ENCODE assay signal across 8 mouse cellular contexts in the genomic region with DNA sequence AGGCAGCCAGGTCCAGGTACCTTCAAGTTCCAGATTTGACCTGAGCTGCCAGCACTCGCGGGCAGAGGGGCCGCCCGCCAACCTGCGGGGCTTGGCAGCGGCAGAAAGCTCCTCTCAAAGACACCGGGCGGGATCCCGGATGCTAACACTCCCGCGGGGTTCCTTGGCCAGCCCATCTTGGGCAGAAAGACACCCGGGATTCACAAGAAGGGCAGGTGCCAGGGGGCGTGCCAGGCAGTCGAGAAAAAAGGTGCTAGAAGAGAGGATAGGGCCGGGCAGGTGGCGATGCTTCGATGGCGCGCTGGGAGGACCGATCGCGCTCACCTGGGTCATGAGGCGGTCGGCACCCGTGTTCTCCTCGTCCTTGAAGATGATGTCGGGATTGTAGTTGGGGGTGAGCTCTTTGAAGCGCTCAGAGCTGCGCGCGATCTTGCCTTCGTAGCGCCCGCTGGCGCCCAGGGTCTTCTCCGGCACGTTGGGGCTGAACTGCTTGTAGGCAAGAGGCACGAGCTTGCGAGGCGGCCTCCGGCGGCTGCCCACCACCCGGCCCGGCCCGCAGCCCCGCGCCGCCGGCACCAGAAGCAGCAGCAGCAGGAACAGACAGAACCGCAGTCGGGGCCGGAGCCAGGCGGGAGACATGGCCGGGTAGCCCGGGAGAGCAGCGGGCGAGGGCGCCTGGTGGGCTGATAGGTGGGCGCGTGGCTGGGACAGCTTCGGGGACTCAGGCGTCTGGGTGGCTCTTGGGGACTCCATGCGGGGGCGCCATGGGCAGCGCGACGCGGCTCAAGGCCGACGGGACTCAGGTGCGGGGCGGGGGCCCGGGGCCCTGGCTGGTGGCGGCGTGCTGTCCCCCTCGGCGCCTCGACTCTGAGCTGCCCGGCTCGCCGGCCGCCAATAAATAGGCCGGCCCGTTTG. TPM values are rescaled to one million over a fixed set of nuclear protein-coding genes. Genes with fewer than 3 reads are reported as not detected.
A peak's percentile ranks its signal among the peaks of the same experiment; 100 is the strongest.
DNase-seq lines count a peak whose midpoint lies in the region; ATAC-seq and TF ChIP-seq lines count a peak whose summit lies in the region.

No protein-coding gene starts in this region.

- peak overlapping the region; percentile 53 for H3K4me3 ChIP-seq in erythroblast, embryonic 14.5 days (replicated peaks)
- 0 out of 2 replicates have a peak overlapping the region, but pooled peaks have one; percentile 1 for H3K4me3 ChIP-seq in brown adipose tissue, adult 24 weeks (ENCODE audit: insufficient read depth, low read depth, low read length)
- peak overlapping the region; percentile 70 for H3K4me3 ChIP-seq in intestine, embryonic 16.5 days (ENCODE audit: low read length)
- H3K4me3 ChIP-seq in liver, postnatal 0 days (ENCODE audit: low read depth, low read length), result peak overlapping the region; percentile 41

- TF ChIP-seq CTCF in liver, postnatal 0 days (IDR thresholded peaks at IDR 0.05; ENCODE audit: low read depth), result no peak

- H3K27me3 ChIP-seq in erythroblast, embryonic 14.5 days (ENCODE audit: control insufficient read depth), result peaks cover 78% of the 10 kb centered on the region
- H3K27me3 ChIP-seq in intestine, embryonic 16.5 days (replicated peaks; ENCODE audit: control insufficient read depth, insufficient read depth, low read length), result peaks cover 51% of the 10 kb centered on the region
- H3K27me3 ChIP-seq in liver, postnatal 0 days (ENCODE audit: insufficient read depth, low read length), result peaks cover 66% of the 10 kb centered on the region

- peak overlapping the region; percentile 57 for H3K4me2 ChIP-seq in intestine, embryonic 16.5 days (ENCODE audit: low read depth, low read length)
- H3K4me2 ChIP-seq in liver, postnatal 0 days (ENCODE audit: low read depth, low read length), result peak overlapping the region; percentile 76

- peaks cover 2% of the 10 kb centered on the region; the same call in 1 of the 2 replicates for H3K36me3 ChIP-seq in erythroblast, embryonic 14.5 days (ENCODE audit: control insufficient read depth)
- H3K36me3 ChIP-seq in intestine, embryonic 16.5 days (ENCODE audit: control insufficient read depth, insufficient read depth, low read length), result no peaks in the 10 kb centered on the region; the same call in 1 of the 2 replicates
- peaks cover 2% of the 10 kb centered on the region; the same call in 1 of the 2 replicates for H3K36me3 ChIP-seq in liver, postnatal 0 days (replicated peaks; ENCODE audit: insufficient read depth, low read length)

- 1% methylated on average over 79 of the region's 84 CpGs for WGBS in intestine, embryonic 16.5 days
- WGBS in liver, postnatal 0 days (ENCODE audit: insufficient replicate concordance), result 4% methylated on average over 72 of the region's 84 CpGs

- no peaks in the 10 kb centered on the region for H3K4me1 ChIP-seq in erythroblast, embryonic 14.5 days (ENCODE audit: control insufficient read depth)
- H3K4me1 ChIP-seq in brown adipose tissue, adult 24 weeks (ENCODE audit: control insufficient read depth, insufficient read depth, insufficient read length, low read length), result peaks cover 10% of the 10 kb centered on the region
- peaks cover 20% of the 10 kb centered on the region; the same call in 1 of the 2 replicates for H3K4me1 ChIP-seq in intestine, embryonic 16.5 days (ENCODE audit: control insufficient read depth, insufficient read depth, low read length)
- H3K4me1 ChIP-seq in liver, postnatal 0 days (ENCODE audit: insufficient read depth), result peaks cover 6% of the 10 kb centered on the region; the same call in 1 of the 2 replicates

- TF ChIP-seq EP300 in liver, postnatal 0 days (IDR thresholded peaks at IDR 0.05; ENCODE audit: low read depth), result no peak

- peak overlapping the region; percentile 94 for H3K9ac ChIP-seq in intestine, embryonic 16.5 days (ENCODE audit: low read depth, low read length)
- H3K9ac ChIP-seq in liver, postnatal 0 days (replicated peaks), result peak overlapping the region; percentile 50; the same call in 1 of the 2 replicates

- ATAC-seq in erythroblast, adult 5-6 weeks (replicated peaks; ENCODE audit: low FRiP score, poor library complexity, severe bottlenecking), result no peak
- peak; percentile 19 for ATAC-seq in intestine, embryonic 16.5 days
- ATAC-seq in liver, postnatal 0 days, result peak; percentile 13

- H3K27ac ChIP-seq in brown adipose tissue, adult 24 weeks (replicated peaks; ENCODE audit: low read depth, low read length), result no peak overlapping the region
- H3K27ac ChIP-seq in intestine, embryonic 16.5 days (ENCODE audit: low read length), result peak overlapping the region; percentile 95
- no peak overlapping the region for H3K27ac ChIP-seq in liver, postnatal 0 days (ENCODE audit: low read depth)

- peak; percentile 29 for DNase-seq in liver, postnatal 0 days
- no peak for DNase-seq in layer of hippocampus, adult 9-10 months (ENCODE audit: low spot score)
- no peak for DNase-seq in cerebellum, adult 9-11 months
- no peak for DNase-seq in urinary bladder, postnatal 10 days (ENCODE audit: low spot score)

- H3K9me3 ChIP-seq in erythroblast, embryonic 14.5 days (ENCODE audit: control insufficient read depth, low read length), result no peaks in the 10 kb centered on the region; the same call in 1 of the 2 replicates
- H3K9me3 ChIP-seq in intestine, embryonic 16.5 days (ENCODE audit: control insufficient read depth, low read length), result no peaks in the 10 kb centered on the region
- H3K9me3 ChIP-seq in liver, postnatal 0 days (ENCODE audit: low read length), result no peaks in the 10 kb centered on the region

RNA-seq across cellular contexts. Expression of a gene that starts 0.6 kb away (rescaled TPM):
- 0.06 and 0.19 TPM in 2 replicates for polyA plus RNA-seq in erythroblast, embryonic 14.5 days (2012)
- not detected in 2 replicates for total RNA-seq in erythroblast, adult 5-6 weeks (2015; ENCODE audit: low replicate concordance)
- 0.28 TPM in 1 of 2 replicates, not detected in the other for total RNA-seq in erythroblast, adult 5-6 weeks (2017; ENCODE audit: low replicate concordance)
- polyA plus RNA-seq in brown adipose tissue, adult 24 weeks (2012; ENCODE audit: insufficient read depth, insufficient read length, missing spikeins), result not detected in 2 replicates
- polyA plus RNA-seq in intestine, embryonic 16.5 days (2015; fragmentation: Nextera tagmentation; extraction: Ambion mirVana), result 25.3 and 27.9 TPM in 2 replicates
- polyA plus RNA-seq in liver, postnatal 0 days (2015; fragmentation: Nextera tagmentation; extraction: Ambion mirVana), result 1.1 TPM in 2 replicates

RNA-seq across cellular contexts. Expression of a gene that starts 15.4 kb away (rescaled TPM):
- polyA plus RNA-seq in erythroblast, embryonic 14.5 days (2012), result not detected in 2 replicates
- not detected in 2 replicates for total RNA-seq in erythroblast, adult 5-6 weeks (2015; ENCODE audit: low replicate concordance)
- total RNA-seq in erythroblast, adult 5-6 weeks (2017; ENCODE audit: low replicate concordance), result not detected in 2 replicates
- polyA plus RNA-seq in brown adipose tissue, adult 24 weeks (2012; ENCODE audit: insufficient read depth, insufficient read length, missing spikeins), result not detected in 2 replicates
- 0.07 and 0.16 TPM in 2 replicates for polyA plus RNA-seq in intestine, embryonic 16.5 days (2015; fragmentation: Nextera tagmentation; extraction: Ambion mirVana)
- not detected in 2 replicates for polyA plus RNA-seq in liver, postnatal 0 days (2015; fragmentation: Nextera tagmentation; extraction: Ambion mirVana)

RNA-seq across cellular contexts. Expression of a gene that starts 57.9 kb away (rescaled TPM):
- not detected in 2 replicates for polyA plus RNA-seq in erythroblast, embryonic 14.5 days (2012)
- not detected in 2 replicates for total RNA-seq in erythroblast, adult 5-6 weeks (2015; ENCODE audit: low replicate concordance)
- not detected in 2 replicates for total RNA-seq in erythroblast, adult 5-6 weeks (2017; ENCODE audit: low replicate concordance)
- not detected in 2 replicates for polyA plus RNA-seq in brown adipose tissue, adult 24 weeks (2012; ENCODE audit: insufficient read depth, insufficient read length, missing spikeins)
- 1.5 and 2.4 TPM in 2 replicates for polyA plus RNA-seq in intestine, embryonic 16.5 days (2015; fragmentation: Nextera tagmentation; extraction: Ambion mirVana)
- not detected in 2 replicates for polyA plus RNA-seq in liver, postnatal 0 days (2015; fragmentation: Nextera tagmentation; extraction: Ambion mirVana)

Comparison
In these comparisons a context has a peak if more than half of its experiments do, and no peak if none do; other contexts are left out.
1. H3K4me3 ChIP-seq: peak in every context shown above with its lines; median percentile 70 in intestine, embryonic 16.5 days; 53 in erythroblast, embryonic 14.5 days; 41 in liver, postnatal 0 days; 1 in brown adipose tissue, adult 24 weeks.
2. RNA of a gene that starts 0.6 kb away (polyA plus RNA-seq): 25.3 to 27.9 TPM in intestine, embryonic 16.5 days; 1.1 TPM in liver, postnatal 0 days, 0.06 to 0.19 TPM in erythroblast, embryonic 14.5 days and not detected in brown adipose tissue, adult 24 weeks; every median in the first group is over 10 times any median in the second.